Mouse (Mus musculus): ENCODE results near the gene Kcnk5. TPM values are rescaled to one million over a fixed set of nuclear protein-coding genes. Genes with fewer than 3 reads are reported as not detected.
A peak's percentile ranks its signal among the peaks of the same experiment; 100 is the strongest.

Gene Kcnk5
- polyA plus RNA-seq (2015; fragmentation: Nextera tagmentation; extraction: Ambion mirVana), result 4.7 and 5.5 TPM in 2 replicates

GRCm38 (mm10) chr14:20181466-20181921, at the start of gene Kcnk5:
Gene Kcnk5 (minus strand): TSS chr14:20181809.
- H3K27me3 ChIP-seq, result no peaks in the 10 kb centered on the region
- peaks cover 25% of the 10 kb centered on the region for H3K4me1 ChIP-seq
- WGBS, result under 1% methylated on average over 36 of the region's 36 CpGs
- peak within 1 kb of the TSS; percentile 40 for H3K9ac ChIP-seq
- no peaks in the 10 kb centered on the region for H3K9me3 ChIP-seq (replicated peaks)
- H3K36me3 ChIP-seq, result no peaks in the 10 kb centered on the region
- peak; percentile 91 for ATAC-seq (ENCODE audit: insufficient number of reproducible peaks, low FRiP score, low TSS enrichment, low read depth)
- H3K4me3 ChIP-seq (replicated peaks), result peak within 1 kb of the TSS; percentile 60
- no peak within 1 kb of the TSS for H3K27ac ChIP-seq (replicated peaks)
- peak within 1 kb of the TSS; percentile 91 for H3K4me2 ChIP-seq (replicated peaks)

- Histone ChIP-seq H3K27ac (replicated peaks) (no peak overlapping the region), H3K27me3 (no peaks in the 10 kb centered on the region), H3K36me3 (no peaks in the 10 kb centered on the region), H3K9me3 (replicated peaks) (no peaks in the 10 kb centered on the region), H3K4me2 (replicated peaks) (no peak overlapping the region), H3K9ac (no peak overlapping the region), H3K4me1 (no peaks in the 10 kb centered on the region), H3K4me3 (replicated peaks) (no peak overlapping the region)
- WGBS, result 78% methylated on average over 7 of the region's 7 CpGs
- no peak for ATAC-seq (ENCODE audit: insufficient number of reproducible peaks, low FRiP score, low TSS enrichment, low read depth)
Measured at GRCm38 (mm10) chr14:20230063-20230491, 48.5 kb upstream of the Kcnk5 start.

GRCm38 (mm10) chr14:20229437-20229836, 47.8 kb upstream of the Kcnk5 start:
- Histone ChIP-seq H3K4me2 (replicated peaks) (no peak overlapping the region), H3K4me3 (replicated peaks) (no peak overlapping the region), H3K27me3 (no peaks in the 10 kb centered on the region), H3K36me3 (no peaks in the 10 kb centered on the region), H3K27ac (replicated peaks) (no peak overlapping the region), H3K9me3 (replicated peaks) (no peaks in the 10 kb centered on the region), H3K9ac (no peak overlapping the region), H3K4me1 (0 out of 2 replicates have a peak, but pooled peaks cover 2% of the 10 kb centered on the region)
- ATAC-seq (ENCODE audit: insufficient number of reproducible peaks, low FRiP score, low TSS enrichment, low read depth), result no peak
- 76% methylated on average over 6 of the region's 6 CpGs for WGBS

GRCm38 (mm10) chr14:20228336-20228735, 46.7 kb upstream of the Kcnk5 start:
- no peaks in the 10 kb centered on the region for H3K9me3 ChIP-seq (replicated peaks)
- H3K9ac ChIP-seq, result no peak overlapping the region
- H3K36me3 ChIP-seq, result no peaks in the 10 kb centered on the region
- no peaks in the 10 kb centered on the region for H3K27me3 ChIP-seq
- H3K27ac ChIP-seq (replicated peaks), result no peak overlapping the region
- ATAC-seq (ENCODE audit: insufficient number of reproducible peaks, low FRiP score, low TSS enrichment, low read depth), result no peak
- no peak overlapping the region for H3K4me2 ChIP-seq (replicated peaks)
- 44% methylated on average over 4 of the region's 4 CpGs for WGBS
- H3K4me1 ChIP-seq, result 0 out of 2 replicates have a peak, but pooled peaks cover 6% of the 10 kb centered on the region
- H3K4me3 ChIP-seq (replicated peaks), result no peak overlapping the region

- H3K4me1 ChIP-seq, result 0 out of 2 replicates have a peak, but pooled peaks cover 6% of the 10 kb centered on the region
- no peaks in the 10 kb centered on the region for H3K9me3 ChIP-seq (replicated peaks)
- no peak overlapping the region for H3K4me3 ChIP-seq (replicated peaks)
- ATAC-seq (ENCODE audit: insufficient number of reproducible peaks, low FRiP score, low TSS enrichment, low read depth), result no peak
- H3K4me2 ChIP-seq (replicated peaks), result no peak overlapping the region
- no peaks in the 10 kb centered on the region for H3K27me3 ChIP-seq
- no peak overlapping the region for H3K9ac ChIP-seq
- no peak overlapping the region for H3K27ac ChIP-seq (replicated peaks)
- no peaks in the 10 kb centered on the region for H3K36me3 ChIP-seq
- WGBS, result 43% methylated on average over 2 of the region's 2 CpGs
Measured at GRCm38 (mm10) chr14:20226982-20227381, 45.4 kb upstream of the Kcnk5 start.

- Histone ChIP-seq H3K4me2 (replicated peaks) (no peak overlapping the region), H3K4me3 (replicated peaks) (no peak overlapping the region)
- ATAC-seq (ENCODE audit: insufficient number of reproducible peaks, low FRiP score, low TSS enrichment, low read depth), result no peak
Measured at GRCm38 (mm10) chr14:20226488-20226887, 44.9 kb upstream of the Kcnk5 start.

GRCm38 (mm10) chr14:20225525-20225924, 43.9 kb upstream of the Kcnk5 start:
- Histone ChIP-seq H3K4me2 (replicated peaks) (no peak overlapping the region), H3K4me1 (0 out of 2 replicates have a peak, but pooled peaks cover 6% of the 10 kb centered on the region), H3K9me3 (replicated peaks) (no peaks in the 10 kb centered on the region), H3K36me3 (no peaks in the 10 kb centered on the region), H3K9ac (no peak overlapping the region), H3K4me3 (replicated peaks) (no peak overlapping the region), H3K27ac (replicated peaks) (no peak overlapping the region), H3K27me3 (no peaks in the 10 kb centered on the region)
- ATAC-seq (ENCODE audit: insufficient number of reproducible peaks, low FRiP score, low TSS enrichment, low read depth), result no peak
- WGBS, result 50% methylated on average over 4 of the region's 4 CpGs

More at GRCm38 (mm10) chr14:20226488-20226887, 44.9 kb upstream of the Kcnk5 start:
- WGBS, result 55% methylated on average over 7 of the region's 7 CpGs
- Histone ChIP-seq H3K9ac (no peak overlapping the region), H3K9me3 (replicated peaks) (no peaks in the 10 kb centered on the region), H3K36me3 (no peaks in the 10 kb centered on the region), H3K27ac (replicated peaks) (no peak overlapping the region), H3K27me3 (no peaks in the 10 kb centered on the region), H3K4me1 (0 out of 2 replicates have a peak, but pooled peaks cover 6% of the 10 kb centered on the region)

- 61% methylated on average over 10 of the region's 10 CpGs for WGBS
- no peaks in the 10 kb centered on the region for H3K36me3 ChIP-seq
- H3K27ac ChIP-seq (replicated peaks), result no peak overlapping the region
- ATAC-seq (ENCODE audit: insufficient number of reproducible peaks, low FRiP score, low TSS enrichment, low read depth), result no peak; the same call in 1 of the 2 replicates
- no peak overlapping the region for H3K9ac ChIP-seq
- no peak overlapping the region for H3K4me2 ChIP-seq (replicated peaks)
- H3K9me3 ChIP-seq (replicated peaks), result no peaks in the 10 kb centered on the region
- H3K4me3 ChIP-seq (replicated peaks), result no peak overlapping the region
- 0 out of 2 replicates have a peak, but pooled peaks cover 6% of the 10 kb centered on the region for H3K4me1 ChIP-seq
- no peaks in the 10 kb centered on the region for H3K27me3 ChIP-seq
Measured at GRCm38 (mm10) chr14:20224576-20225218, 43.1 kb upstream of the Kcnk5 start.

- Histone ChIP-seq H3K9ac (no peak overlapping the region), H3K9me3 (replicated peaks) (no peaks in the 10 kb centered on the region), H3K27me3 (no peaks in the 10 kb centered on the region), H3K4me3 (replicated peaks) (no peak overlapping the region), H3K36me3 (no peaks in the 10 kb centered on the region), H3K4me2 (replicated peaks) (no peak overlapping the region), H3K27ac (replicated peaks) (no peak overlapping the region), H3K4me1 (0 out of 2 replicates have a peak, but pooled peaks cover 6% of the 10 kb centered on the region)
- WGBS, result 30% methylated on average over 4 of the region's 4 CpGs
- ATAC-seq (ENCODE audit: insufficient number of reproducible peaks, low FRiP score, low TSS enrichment, low read depth), result no peak
Measured at GRCm38 (mm10) chr14:20224163-20224562, 42.6 kb upstream of the Kcnk5 start.

- Histone ChIP-seq H3K27me3 (no peaks in the 10 kb centered on the region), H3K9me3 (replicated peaks) (no peaks in the 10 kb centered on the region), H3K4me2 (replicated peaks) (no peak overlapping the region), H3K4me3 (replicated peaks) (no peak overlapping the region), H3K9ac (no peak overlapping the region), H3K36me3 (no peaks in the 10 kb centered on the region), H3K27ac (replicated peaks) (no peak overlapping the region), H3K4me1 (0 out of 2 replicates have a peak, but pooled peaks cover 6% of the 10 kb centered on the region)
- 83% methylated on average over 5 of the region's 5 CpGs for WGBS
- no peak for ATAC-seq (ENCODE audit: insufficient number of reproducible peaks, low FRiP score, low TSS enrichment, low read depth)
Measured at GRCm38 (mm10) chr14:20223253-20223652, 41.6 kb upstream of the Kcnk5 start.

- Histone ChIP-seq H3K27ac (replicated peaks) (no peak overlapping the region), H3K4me3 (replicated peaks) (no peak overlapping the region), H3K4me1 (0 out of 2 replicates have a peak, but pooled peaks cover 6% of the 10 kb centered on the region), H3K4me2 (replicated peaks) (no peak overlapping the region), H3K9ac (no peak overlapping the region), H3K9me3 (replicated peaks) (no peaks in the 10 kb centered on the region), H3K27me3 (no peaks in the 10 kb centered on the region), H3K36me3 (no peaks in the 10 kb centered on the region)
- WGBS, result 41% methylated on average over 7 of the region's 7 CpGs
- no peak for ATAC-seq (ENCODE audit: insufficient number of reproducible peaks, low FRiP score, low TSS enrichment, low read depth)
Measured at GRCm38 (mm10) chr14:20221083-20221482, 39.5 kb upstream of the Kcnk5 start.

Data from embryonic facial prominence, embryonic 15.5 days (tissue).